Mouse (Mus musculus): ENCODE measurements around the gene 6330409D20Rik.

6330409D20Rik gene

GRCm38 (mm10) chr2:32756674-32757055 lies 15.8 kb upstream of the 6330409D20Rik start:
- DNase-seq (ENCODE audit: low spot score in 2 of 2) = no peak

- no peak for DNase-seq (ENCODE audit: low spot score in 2 of 2)
These were observed 11.4 kb upstream of the 6330409D20Rik start for GRCm38 (mm10) chr2:32752181-32752580.

GRCm38 (mm10) chr2:32751665-32752033 lies 10.8 kb upstream of the 6330409D20Rik start:
- no peak for DNase-seq (ENCODE audit: low spot score in 2 of 2)

- DNase-seq (ENCODE audit: low spot score in 2 of 2) = no peak
These were observed 10.3 kb upstream of the 6330409D20Rik start for GRCm38 (mm10) chr2:32750887-32751664.

- no peak for DNase-seq (ENCODE audit: low spot score in 2 of 2)
These were observed 9.4 kb upstream of the 6330409D20Rik start for GRCm38 (mm10) chr2:32750199-32750598.

GRCm38 (mm10) chr2:32749082-32749481 lies 8.3 kb upstream of the 6330409D20Rik start:
- no peak for DNase-seq (ENCODE audit: low spot score in 2 of 2)

GRCm38 (mm10) chr2:32744272-32744982 lies 3.6 kb upstream of the 6330409D20Rik start:
- no peak for DNase-seq (ENCODE audit: low spot score in 2 of 2)

GRCm38 (mm10) chr2:32742173-32742531 lies 1.3 kb upstream of the 6330409D20Rik start:
- no peak for DNase-seq (ENCODE audit: low spot score in 2 of 2)

- DNase-seq (ENCODE audit: low spot score in 2 of 2) = no peak
These were observed 707 bp upstream of the 6330409D20Rik start for GRCm38 (mm10) chr2:32741273-32742172.

GRCm38 (mm10) chr2:32739311-32739710 lies 1.5 kb downstream of the 6330409D20Rik start:
- DNase-seq (ENCODE audit: low spot score in 2 of 2) = no peak

GRCm38 (mm10) chr2:32737008-32737407 lies 3.8 kb downstream of the 6330409D20Rik start:
- DNase-seq (ENCODE audit: low spot score in 2 of 2) = no peak

GRCm38 (mm10) chr2:32736306-32736829 lies 4.4 kb downstream of the 6330409D20Rik start:
- no peak for DNase-seq (ENCODE audit: low spot score in 2 of 2)

- DNase-seq (ENCODE audit: low spot score in 2 of 2) = no peak
These were observed 5.9 kb downstream of the 6330409D20Rik start for GRCm38 (mm10) chr2:32734933-32735332.

- DNase-seq (ENCODE audit: low spot score in 2 of 2) = no peak
These were observed 6.3 kb downstream of the 6330409D20Rik start for GRCm38 (mm10) chr2:32734480-32734879.

- DNase-seq (ENCODE audit: low spot score in 2 of 2) = no peak
These were observed 8.1 kb downstream of the 6330409D20Rik start for GRCm38 (mm10) chr2:32732695-32733094.

- no peak for DNase-seq (ENCODE audit: low spot score in 2 of 2)
These were observed 8.9 kb downstream of the 6330409D20Rik start for GRCm38 (mm10) chr2:32731911-32732310.

- no peak for DNase-seq (ENCODE audit: low spot score in 2 of 2)
These were observed 10.0 kb downstream of the 6330409D20Rik start for GRCm38 (mm10) chr2:32730854-32731253.

GRCm38 (mm10) chr2:32729547-32729946 lies 11.3 kb downstream of the 6330409D20Rik start:
- DNase-seq (ENCODE audit: low spot score in 2 of 2) = no peak

- no peak for DNase-seq (ENCODE audit: low spot score in 2 of 2)
These were observed 12.4 kb downstream of the 6330409D20Rik start for GRCm38 (mm10) chr2:32728463-32728862.

- DNase-seq (ENCODE audit: low spot score in 2 of 2) = peak; percentile 41 to 59
These were observed 13.4 kb downstream of the 6330409D20Rik start for GRCm38 (mm10) chr2:32727435-32727834.

- DNase-seq (ENCODE audit: low spot score in 2 of 2) = no peak
These were observed 15.7 kb downstream of the 6330409D20Rik start for GRCm38 (mm10) chr2:32724832-32725790.

All from spleen, postnatal 14 days (tissue).